Mouse (Mus musculus) leukemia stem cell, adult 10-12 weeks (primary cell): Measurements from ENCODE around the gene Hip1r. TPM values are rescaled to one million over a fixed set of nuclear protein-coding genes. Genes with fewer than 3 reads are reported as not detected.

Source experiments
- polyA plus RNA-seq: library from polyadenylated mRNA; stranded (reverse); fragments of >175 nt; gene quantifications from 2 replicates; pipeline ENCODE4 v1.2.3, GENCODE M21; 2012; ENCODE audit warnings: low replicate concordance

Hip1r gene
- polyA plus RNA-seq = 40.1 and 51.9 TPM in 2 replicates

GRCm38 (mm10) chr5:123973299-123974178, at the start of gene Hip1r:
Gene Hip1r, plus strand, starts transcription at chr5:123973628.

GRCm38 (mm10) chr5:123927118-123927517, 46.3 kb upstream of the Hip1r start, which contains the start of gene Gm43518:
Gene Gm43518, plus strand, starts transcription at chr5:123927418.

GRCm38 (mm10) chr5:123930508-123930989, 42.9 kb upstream of the Hip1r start, which contains the start of gene Ccdc62:
Gene Ccdc62, plus strand, starts transcription at chr5:123930679.

GRCm38 (mm10) chr5:124032001-124032508, 58.6 kb downstream of the Hip1r start, which contains the start of gene Vps37b:
Gene Vps37b, minus strand, starts transcription at chr5:124032270.

Other genes starting within 250 kb of the Hip1r start
- 1.5 and 10.6 TPM in 2 replicates for gene Rsrc2, start 224.2 kb upstream of the Hip1r start, polyA plus RNA-seq
- gene Kntc1, start 223.9 kb upstream of the Hip1r start, polyA plus RNA-seq = 2.4 and 4.5 TPM in 2 replicates
- gene Hcar2, start 108.1 kb upstream of the Hip1r start, polyA plus RNA-seq = 1.2 TPM in 1 of 2 replicates, not detected in the other
- not detected in 2 replicates for gene Hcar1, start 93.6 kb upstream of the Hip1r start, polyA plus RNA-seq
- 66.7 and 77.6 TPM in 2 replicates for gene Denr, start 66.5 kb upstream of the Hip1r start, polyA plus RNA-seq
- not detected in 2 replicates for gene Gm43518, start 46.2 kb upstream of the Hip1r start, polyA plus RNA-seq
- 0.79 and 3.3 TPM in 2 replicates for gene Ccdc62, start 42.9 kb upstream of the Hip1r start, polyA plus RNA-seq
- gene Vps37b, start 58.6 kb downstream of the Hip1r start, polyA plus RNA-seq = 265 and 408 TPM in 2 replicates
- 16.0 and 26.3 TPM in 2 replicates for gene Abcb9, start 122.2 kb downstream of the Hip1r start, polyA plus RNA-seq
- 54.6 and 96.2 TPM in 2 replicates for gene Ogfod2, start 138.7 kb downstream of the Hip1r start, polyA plus RNA-seq
- gene Arl6ip4, start 142.5 kb downstream of the Hip1r start, polyA plus RNA-seq = 83.4 and 85.2 TPM in 2 replicates